Mouse (Mus musculus): ENCODE data around the gene Ttf1. TPM values are rescaled to one million over a fixed set of nuclear protein-coding genes. Genes with fewer than 3 reads are reported as not detected.
A peak's percentile ranks its signal among the peaks of the same experiment; 100 is the strongest.

Ttf1 gene
- polyA plus RNA-seq, 2 experiments, result 3.6 to 4.5 TPM

DNA sequence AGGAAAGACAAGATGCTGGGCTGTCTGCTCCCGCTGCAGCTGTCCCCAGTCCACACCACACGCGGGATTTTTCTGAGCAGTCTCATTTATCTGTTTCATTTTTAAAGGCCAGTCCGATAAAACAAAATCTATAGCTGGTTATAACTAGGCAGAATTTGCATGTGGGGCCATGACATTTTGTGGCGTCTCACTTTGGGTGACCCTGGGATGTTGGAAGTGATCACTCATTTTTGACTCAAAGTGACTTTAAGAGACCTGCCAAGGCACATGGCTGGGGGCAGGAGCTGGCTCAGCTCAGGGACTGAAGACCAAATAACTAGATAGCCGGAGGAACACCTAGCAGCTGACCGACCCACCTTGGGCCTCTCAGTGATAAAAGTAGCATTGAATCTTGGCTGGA lies 37.1 kb upstream of the Ttf1 start:
- 71% methylated on average over 7 of the region's 7 CpGs for WGBS (ENCODE audit: insufficient replicate concordance)
- Histone ChIP-seq H3K4me2 (ENCODE audit: low read depth) (no peak overlapping the region), H3K27me3 (ENCODE audit: control insufficient read depth, insufficient read depth, low read length) (no peaks in the 10 kb centered on the region), H3K4me3 (ENCODE audit: insufficient read depth in 1 of 2, low read depth in 2 of 2, low read length in 2 of 2) (no peak overlapping the region), H3K27ac (no peak overlapping the region), H3K9me3 (ENCODE audit: control insufficient read depth, low read length) (no peaks in the 10 kb centered on the region), H3K36me3 (replicated peaks; ENCODE audit: control insufficient read depth, insufficient read depth, low read depth) (no peaks in the 10 kb centered on the region), H3K9ac (replicated peaks) (no peak overlapping the region), H3K4me1 (replicated peaks; ENCODE audit: control insufficient read depth in 2 of 2, insufficient read depth in 2 of 2, low read length in 1 of 2) (peaks cover 0 to 2% of the 10 kb centered on the region in 2 experiments; a peak in 1 of 4 replicates)
- no peak for ATAC-seq (ENCODE audit: insufficient read depth)
- TF ChIP-seq EP300 (IDR thresholded peaks at IDR 0.05; ENCODE audit: low read depth) (no peak), CTCF (IDR thresholded peaks at IDR 0.05; ENCODE audit: low read depth) (no peak)
- DNase-seq (ENCODE audit: low read depth in 3 of 3, low spot score in 3 of 3), result no peak

DNA sequence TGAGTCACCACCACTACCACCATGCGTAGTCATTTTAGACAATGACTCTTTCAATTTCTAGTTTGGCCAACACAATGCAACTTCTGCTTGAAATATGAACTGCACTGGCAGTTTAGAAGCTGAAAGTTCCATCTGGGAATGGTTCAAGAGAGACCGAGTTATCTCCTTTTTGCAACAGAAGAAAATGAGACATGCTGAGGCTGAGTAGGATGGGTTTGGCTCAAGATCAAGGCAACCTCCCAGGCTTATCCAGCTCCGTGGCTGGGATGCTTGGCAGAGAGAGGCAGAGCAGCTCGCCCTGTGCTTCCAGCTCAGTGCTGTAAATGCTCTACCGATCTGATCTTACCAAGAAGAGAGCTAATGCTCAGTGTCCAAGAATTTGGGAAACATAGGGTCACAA lies 34.8 kb upstream of the Ttf1 start:
- WGBS (ENCODE audit: insufficient replicate concordance), result 58% methylated on average over 5 of the region's 5 CpGs
- Histone ChIP-seq H3K4me2 (ENCODE audit: low read depth) (no peak overlapping the region), H3K27ac (no peak overlapping the region), H3K9me3 (ENCODE audit: control insufficient read depth, low read length) (no peaks in the 10 kb centered on the region), H3K27me3 (ENCODE audit: control insufficient read depth, insufficient read depth, low read length) (no peaks in the 10 kb centered on the region), H3K4me1 (replicated peaks; ENCODE audit: control insufficient read depth in 2 of 2, insufficient read depth in 2 of 2, low read length in 1 of 2) (no peaks in the 10 kb centered on the region; a peak in 1 of 4 replicates), H3K4me3 (ENCODE audit: insufficient read depth in 1 of 2, low read depth in 2 of 2, low read length in 2 of 2) (no peak overlapping the region), H3K36me3 (replicated peaks; ENCODE audit: control insufficient read depth, insufficient read depth, low read depth) (no peaks in the 10 kb centered on the region), H3K9ac (replicated peaks) (no peak overlapping the region)
- TF ChIP-seq EP300 (IDR thresholded peaks at IDR 0.05; ENCODE audit: low read depth) (no peak), CTCF (IDR thresholded peaks at IDR 0.05; ENCODE audit: low read depth) (no peak)
- ATAC-seq (ENCODE audit: insufficient read depth), result no peak
- no peak for DNase-seq (ENCODE audit: low read depth in 3 of 3, low spot score in 3 of 3)

DNA sequence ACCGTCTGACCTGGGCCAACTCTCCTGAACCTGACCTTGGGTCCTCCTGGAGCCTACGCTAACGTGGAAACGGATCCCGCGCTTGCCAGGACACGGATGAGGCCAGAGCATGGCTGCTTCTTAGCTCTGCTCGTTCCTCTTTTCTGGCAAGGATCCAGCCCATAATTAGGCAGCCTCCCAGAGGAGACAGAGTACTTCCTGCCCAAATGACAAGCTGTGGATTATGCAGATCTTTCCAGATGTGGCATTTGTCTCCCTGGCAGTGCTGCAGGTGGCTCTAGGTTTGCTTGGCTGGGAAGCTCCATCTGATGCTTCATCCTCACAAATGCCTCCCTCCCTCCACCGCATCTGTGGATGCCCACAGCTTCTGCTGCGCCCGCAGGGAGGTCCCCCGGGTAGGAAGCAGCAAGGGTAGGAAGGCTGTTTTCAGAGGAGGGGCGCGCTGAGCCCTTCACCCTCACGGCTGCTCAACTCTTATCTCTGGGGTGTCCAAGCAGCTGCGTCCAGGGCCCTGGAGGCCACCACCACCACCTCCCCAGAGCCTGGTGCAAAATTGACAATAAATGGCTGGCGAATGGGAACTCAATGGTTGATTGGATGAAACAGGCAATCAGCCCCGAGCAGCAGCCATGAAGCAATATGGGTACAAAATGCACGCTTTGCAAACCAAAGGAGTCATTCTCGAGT lies 29.9 kb upstream of the Ttf1 start:
- no peak for DNase-seq (ENCODE audit: low read depth in 3 of 3, low spot score in 3 of 3)

DNA sequence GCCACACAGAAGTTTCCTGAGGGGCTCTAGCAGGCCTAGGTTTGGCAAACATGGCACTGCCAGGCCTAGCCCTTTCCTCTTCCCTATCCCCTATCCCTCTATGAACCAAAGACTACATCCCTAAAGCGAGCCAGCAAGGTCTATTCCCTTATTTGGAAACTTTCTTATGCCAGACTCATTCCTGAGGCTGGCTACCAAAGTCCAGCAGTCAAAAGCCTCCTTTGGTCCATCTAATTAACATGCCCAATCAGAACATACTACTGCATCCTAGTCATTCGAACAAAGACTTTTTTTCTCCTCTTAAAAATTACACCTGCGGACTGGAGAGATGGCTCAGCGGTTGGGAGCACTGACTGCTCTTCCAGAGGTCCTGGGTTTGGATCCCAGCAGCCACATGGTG lies 28.1 kb upstream of the Ttf1 start:
- WGBS (ENCODE audit: insufficient replicate concordance), result 69% methylated on average over 4 of the region's 4 CpGs
- Histone ChIP-seq H3K36me3 (replicated peaks; ENCODE audit: control insufficient read depth, insufficient read depth, low read depth) (no peaks in the 10 kb centered on the region), H3K4me3 (ENCODE audit: insufficient read depth in 1 of 2, low read depth in 2 of 2, low read length in 2 of 2) (no peak overlapping the region), H3K9ac (replicated peaks) (no peak overlapping the region), H3K9me3 (ENCODE audit: control insufficient read depth, low read length) (no peaks in the 10 kb centered on the region), H3K27me3 (ENCODE audit: control insufficient read depth, insufficient read depth, low read length) (no peaks in the 10 kb centered on the region), H3K27ac (no peak overlapping the region), H3K4me2 (ENCODE audit: low read depth) (no peak overlapping the region), H3K4me1 (replicated peaks; ENCODE audit: control insufficient read depth in 2 of 2, insufficient read depth in 2 of 2, low read length in 1 of 2) (peaks cover 0 to 10% of the 10 kb centered on the region in 2 experiments; a peak in 1 of 4 replicates)
- TF ChIP-seq EP300 (IDR thresholded peaks at IDR 0.05; ENCODE audit: low read depth) (no peak), CTCF (IDR thresholded peaks at IDR 0.05; ENCODE audit: low read depth) (no peak)
- DNase-seq (ENCODE audit: low read depth in 3 of 3, low spot score in 3 of 3) (no peak), ATAC-seq (ENCODE audit: insufficient read depth) (no peak)

More for the DNA sequence above, 29.9 kb upstream of the Ttf1 start:
- Histone ChIP-seq H3K9ac (replicated peaks) (no peak overlapping the region), H3K27me3 (ENCODE audit: control insufficient read depth, insufficient read depth, low read length) (no peaks in the 10 kb centered on the region), H3K4me1 (replicated peaks; ENCODE audit: control insufficient read depth in 2 of 2, insufficient read depth in 2 of 2, low read length in 1 of 2) (peaks cover 0 to 6% of the 10 kb centered on the region in 2 experiments; a peak in 1 of 4 replicates), H3K4me3 (ENCODE audit: insufficient read depth in 1 of 2, low read depth in 2 of 2, low read length in 2 of 2) (no peak overlapping the region), H3K27ac (no peak overlapping the region), H3K36me3 (replicated peaks; ENCODE audit: control insufficient read depth, insufficient read depth, low read depth) (no peaks in the 10 kb centered on the region), H3K4me2 (ENCODE audit: low read depth) (no peak overlapping the region), H3K9me3 (ENCODE audit: control insufficient read depth, low read length) (no peaks in the 10 kb centered on the region)
- ATAC-seq (ENCODE audit: insufficient read depth), result no peak
- TF ChIP-seq EP300 (IDR thresholded peaks at IDR 0.05; ENCODE audit: low read depth) (no peak), CTCF (IDR thresholded peaks at IDR 0.05; ENCODE audit: low read depth) (no peak)
- 32% methylated on average over 20 of the region's 20 CpGs for WGBS (ENCODE audit: insufficient replicate concordance)

GRCm38 (mm10) chr2:29034542-29035475 lies 25.3 kb upstream of the Ttf1 start:
- H3K4me3 ChIP-seq (ENCODE audit: insufficient read depth in 1 of 2, low read depth in 2 of 2, low read length in 2 of 2), result no peak overlapping the region
- no peaks in the 10 kb centered on the region for H3K36me3 ChIP-seq (replicated peaks; ENCODE audit: control insufficient read depth, insufficient read depth, low read depth)
- peaks cover 0 to 10% of the 10 kb centered on the region in 2 experiments; a peak in 1 of 4 replicates for H3K4me1 ChIP-seq (replicated peaks; ENCODE audit: control insufficient read depth in 2 of 2, insufficient read depth in 2 of 2, low read length in 1 of 2)
- no peaks in the 10 kb centered on the region for H3K27me3 ChIP-seq (ENCODE audit: control insufficient read depth, insufficient read depth, low read length)
- H3K9ac ChIP-seq (replicated peaks), result no peak overlapping the region
- ATAC-seq (ENCODE audit: insufficient read depth), result peak; percentile 65
- no peak for DNase-seq (ENCODE audit: low read depth in 3 of 3, low spot score in 3 of 3)
- TF ChIP-seq CTCF (IDR thresholded peaks at IDR 0.05; ENCODE audit: low read depth) (no peak), EP300 (IDR thresholded peaks at IDR 0.05; ENCODE audit: low read depth) (no peak)
- H3K9me3 ChIP-seq (ENCODE audit: control insufficient read depth, low read length), result no peaks in the 10 kb centered on the region
- no peak overlapping the region for H3K4me2 ChIP-seq (ENCODE audit: low read depth)
- H3K27ac ChIP-seq, result no peak overlapping the region
- 59% methylated on average over 20 of the region's 20 CpGs for WGBS (ENCODE audit: insufficient replicate concordance)
